Mouse (Mus musculus) Patski (cell line): Measurements from ENCODE around the gene Krtap1-5. TPM values are rescaled to one million over a fixed set of nuclear protein-coding genes. Genes with fewer than 3 reads are reported as not detected.

Experiments used
- ATAC-seq: fragments of 100-300 bp; one replicate; pipeline ENCODE4 v1.8.0; 2021
- CTCF ChIA-PET: fragments of 350-600 bp; sonication (Branson Sonifier 250); formaldehyde crosslinking; loops from one replicate; lab custom pipeline; 2022; ENCODE audit warnings: inconsistent platforms; lab: Charles Lee
- POLR2A ChIA-PET: fragments of 350-600 bp; sonication (Branson Sonifier 250); formaldehyde crosslinking; loops from one replicate; lab custom pipeline; 2022; ENCODE audit warnings: antibody characterized with exemption, inconsistent platforms; lab: Charles Lee
- DNase-seq: peaks from one replicate; pipeline ENCODE4 v3.0.0-alpha.2; 2011; ENCODE audit warnings: low read depth, low spot score
- H3K27me3 ChIP-seq: fragments of 371-371 bp; one replicate; pipeline ENCODE4 v1.5.1; 2021
- CTCF ChIP-seq: fragments of 100-300 bp; IDR thresholded peaks from one replicate; pipeline ENCODE4 v1.5.1; 2021
- in situ Hi-C: fragments of 300-500 bp; cut with MboI; formaldehyde crosslinking; loops from 3 replicates; pipeline ENCODE4 v1.11.1; 2018; ENCODE audit warnings: low pct_unique_long_range_greater_than_20kb, mixed read lengths
- polyA plus RNA-seq: library from polyadenylated mRNA; unstranded; gene quantifications from one replicate; pipeline ENCODE4 v1.2.3, GENCODE M21; 2021

Gene Krtap1-5
- polyA plus RNA-seq, 1 experiment from 2014 or later = not detected

- in situ Hi-C loops = no loop called here
- POLR2A ChIA-PET = no interaction called here
- no peak for DNase-seq
- ATAC-seq = no peak
- no peak for TF ChIP-seq CTCF
- CTCF ChIA-PET = no interaction called here
- no peaks in the 10 kb centered on the region for H3K27me3 ChIP-seq
Observed at GRCm38 (mm10) chr11:99550765-99551164, 30.1 kb downstream of the Krtap1-5 start, which contains the start of gene Krtap3-3. TSS of gene Krtap3-3 (minus strand) at chr11:99550865.

- ChIA-PET CTCF (interaction anchor here (0.8 kb wide), 1 partner anchor 9 kb away, joined by 3 read pairs; no protein-coding TSS in a partner anchor), POLR2A (no interaction called here)
- ATAC-seq (no peak), DNase-seq (no peak)
- TF ChIP-seq CTCF = no peak
- H3K27me3 ChIP-seq = no peaks in the 10 kb centered on the region
- in situ Hi-C loops = no loop called here
Observed at GRCm38 (mm10) chr11:99547892-99548291, 32.9 kb downstream of the Krtap1-5 start.

- DNase-seq (no peak), ATAC-seq (no peak)
- H3K27me3 ChIP-seq = no peaks in the 10 kb centered on the region
- in situ Hi-C loops = no loop called here
- CTCF ChIA-PET = interaction anchor here (1.1 to 1.7 kb wide), 3 partner anchors 18 to 34 kb away, joined by 4 to 6 read pairs (median 4); partner anchors contain the start of gene Krt39
- POLR2A ChIA-PET = no interaction called here
- TF ChIP-seq CTCF = no peak
Observed at GRCm38 (mm10) chr11:99539721-99540120, 41.1 kb downstream of the Krtap1-5 start.

Other genes starting within 250 kb of the Krtap1-5 start
- not detected for gene Krt26, start 243.1 kb downstream of the Krtap1-5 start, polyA plus RNA-seq
- not detected for gene Krt27, start 229.9 kb downstream of the Krtap1-5 start, polyA plus RNA-seq
- gene Krt28, start 206.1 kb downstream of the Krtap1-5 start, polyA plus RNA-seq = not detected
- 7.2 TPM for gene Krt10, start 191.7 kb downstream of the Krtap1-5 start, polyA plus RNA-seq
- not detected for gene Krt12, start 158.8 kb downstream of the Krtap1-5 start, polyA plus RNA-seq
- not detected for gene Krt20, start 142.9 kb downstream of the Krtap1-5 start, polyA plus RNA-seq
- 0.09 TPM for gene Krt23, start 87.9 kb downstream of the Krtap1-5 start, polyA plus RNA-seq
- gene Krt39, start 59.7 kb downstream of the Krtap1-5 start, polyA plus RNA-seq = 0.08 TPM
- gene Krt40, start 37.9 kb downstream of the Krtap1-5 start, polyA plus RNA-seq = not detected
- gene Krtap3-3, start 30.2 kb downstream of the Krtap1-5 start, polyA plus RNA-seq = not detected
- not detected for gene Krtap3-2, start 24.2 kb downstream of the Krtap1-5 start, polyA plus RNA-seq
- gene Gm11939, start 21.6 kb downstream of the Krtap1-5 start, polyA plus RNA-seq = not detected
- gene Krtap3-1, start 14.4 kb downstream of the Krtap1-5 start, polyA plus RNA-seq = not detected
- gene Krtap1-4, start 2.6 kb upstream of the Krtap1-5 start, polyA plus RNA-seq = not detected
- not detected for gene Krtap1-3, start 10.3 kb upstream of the Krtap1-5 start, polyA plus RNA-seq
- gene Krtap9-3, start 17.1 kb upstream of the Krtap1-5 start, polyA plus RNA-seq = not detected
- not detected for gene Gm11938, start 22.3 kb upstream of the Krtap1-5 start, polyA plus RNA-seq
- gene Gm11937, start 29.2 kb upstream of the Krtap1-5 start, polyA plus RNA-seq = not detected
- not detected for gene Krtap2-4, start 33.8 kb upstream of the Krtap1-5 start, polyA plus RNA-seq
- gene Gm11562, start 39.4 kb upstream of the Krtap1-5 start, polyA plus RNA-seq = not detected
- gene Krtap4-1, start 47.2 kb upstream of the Krtap1-5 start, polyA plus RNA-seq = not detected
- not detected for gene Krtap4-2, start 54.1 kb upstream of the Krtap1-5 start, polyA plus RNA-seq
- gene Krtap4-7, start 63.1 kb upstream of the Krtap1-5 start, polyA plus RNA-seq = not detected
- gene Gm11555, start 69.2 kb upstream of the Krtap1-5 start, polyA plus RNA-seq = not detected
- gene Gm11563, start 77.9 kb upstream of the Krtap1-5 start, polyA plus RNA-seq = not detected
- not detected for gene Krtap4-6, start 84.9 kb upstream of the Krtap1-5 start, polyA plus RNA-seq
- not detected for gene Gm14190, start 109.7 kb upstream of the Krtap1-5 start, polyA plus RNA-seq
- gene Gm14180, start 153.3 kb upstream of the Krtap1-5 start, polyA plus RNA-seq = not detected
- not detected for gene Gm11595, start 191.9 kb upstream of the Krtap1-5 start, polyA plus RNA-seq
- 0.06 TPM for gene Krtap4-8, start 199.7 kb upstream of the Krtap1-5 start, polyA plus RNA-seq
- not detected for gene Krtap4-9, start 204.2 kb upstream of the Krtap1-5 start, polyA plus RNA-seq
- gene Gm11596, start 212.5 kb upstream of the Krtap1-5 start, polyA plus RNA-seq = not detected
- gene Gm11569, start 217.9 kb upstream of the Krtap1-5 start, polyA plus RNA-seq = not detected
- not detected for gene Gm11554, start 223.4 kb upstream of the Krtap1-5 start, polyA plus RNA-seq
- gene Krtap4-13, start 228.9 kb upstream of the Krtap1-5 start, polyA plus RNA-seq = not detected
- not detected for gene Gm11564, start 234.7 kb upstream of the Krtap1-5 start, polyA plus RNA-seq